Mouse (Mus musculus): ENCODE results near the gene Osbpl8.

- TF ChIP-seq CTCF (IDR thresholded peaks at IDR 0.05; ENCODE audit: borderline replicate concordance, insufficient read depth, low read depth, low read length) (no peak), POLR2A (IDR thresholded peaks at IDR 0.05; ENCODE audit: borderline replicate concordance, insufficient read depth, low read length) (no peak)
Measured at GRCm38 (mm10) chr10:111183634-111184270, 19.2 kb downstream of the Osbpl8 start.

All from cerebellum, adult 2 months (tissue).